Mouse (Mus musculus) liver, postnatal 0 days (tissue): ENCODE results near the gene Wscd2.

Source experiments
- CTCF ChIP-seq: sonication (generic); IDR thresholded peaks from 2 replicates; pipeline ENCODE4 v1.5.1; 2016; ENCODE audit warnings: antibody characterized with exemption, low read depth
- EP300 ChIP-seq: IDR thresholded peaks from 2 replicates; pipeline ENCODE4 v1.6.1; 2016; ENCODE audit warnings: antibody characterized with exemption, low read depth, mild to moderate bottlenecking

DNA sequence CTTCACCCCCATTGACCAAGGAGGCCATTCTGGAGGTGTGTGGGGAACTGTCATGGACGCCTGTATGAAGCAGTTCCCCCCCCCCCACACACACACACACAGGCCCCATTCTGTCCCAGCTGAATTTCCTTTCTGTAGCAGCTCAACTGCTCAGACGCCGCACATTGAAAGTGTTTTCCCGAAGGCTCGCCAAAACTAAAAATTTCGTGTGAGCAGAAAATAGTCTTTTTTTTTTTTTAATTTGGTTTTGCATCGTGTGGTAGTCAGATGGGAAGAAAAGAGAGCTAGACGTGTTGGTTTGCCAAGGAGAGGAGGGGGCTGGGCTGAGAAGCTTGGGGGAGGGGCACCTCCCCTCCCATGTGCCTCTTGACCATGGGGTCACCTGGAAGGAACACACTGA is 23.5 kb downstream of the Wscd2 start:
- TF ChIP-seq CTCF (no peak), EP300 (no peak)
